Mouse (Mus musculus) v-Abl transformed pro-B cells (cell line): ENCODE results near the gene Iqsec3.

Experiments used
- in situ Hi-C, 2 experiments: fragments of 400-800 bp; cut with MboI; formaldehyde crosslinking; loops; one replicate each; pipeline ENCODE4 v1.15.1; 2025; ENCODE audit not compliant: unreplicated experiment in 2 of 2

Iqsec3 gene

GRCm38 (mm10) chr6:121328417-121328884 lies 145.0 kb downstream of the Iqsec3 start:
- in situ Hi-C loops, result no loop called here

- in situ Hi-C loops, result no loop called here
Observed at GRCm38 (mm10) chr6:121326486-121327069, 146.9 kb downstream of the Iqsec3 start.

GRCm38 (mm10) chr6:121325740-121326139 lies 147.7 kb downstream of the Iqsec3 start:
- in situ Hi-C loops, result no loop called here

DNA sequence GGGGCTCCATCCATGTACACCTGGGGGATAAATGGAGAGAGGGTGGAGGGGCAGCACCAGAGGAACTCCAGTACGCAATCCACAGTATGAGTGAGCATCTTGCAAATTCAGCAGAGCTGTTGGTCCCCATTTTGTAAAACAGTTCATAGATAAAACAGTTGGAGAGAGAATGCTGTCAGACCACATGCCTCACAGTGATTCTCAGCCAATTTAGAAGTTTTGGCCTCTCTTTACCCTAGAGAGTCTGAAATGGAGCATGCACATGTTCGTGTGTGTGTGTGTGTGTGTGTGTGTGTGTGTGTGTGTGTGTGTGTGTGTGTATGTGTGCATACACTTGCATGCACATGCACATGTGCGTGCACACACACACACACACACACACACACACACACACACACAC lies 148.2 kb downstream of the Iqsec3 start:
- in situ Hi-C loops, result no loop called here
